ENCODE assay signal across 8 mouse cellular contexts in genomic region chr7:45870282-45871058, GRCm38 (mm10). TPM values are rescaled to one million over a fixed set of nuclear protein-coding genes. Genes with fewer than 3 reads are reported as not detected.
DNase-seq lines count a peak whose midpoint lies in the region; ATAC-seq and TF ChIP-seq lines count a peak whose summit lies in the region.

No protein-coding gene starts in this region.

- H3K4me1 ChIP-seq in thymus, adult 2 months (replicated peaks; ENCODE audit: control insufficient read depth, insufficient read depth, low read length) = peaks cover 27% of the 10 kb centered on the region
- peaks cover 44% of the 10 kb centered on the region for H3K4me1 ChIP-seq in intestine, embryonic 14.5 days (replicated peaks; ENCODE audit: control insufficient read depth, insufficient read depth, low read length)
- peaks cover 75% of the 10 kb centered on the region for H3K4me1 ChIP-seq in neural tube, embryonic 13.5 days (replicated peaks)

- no peaks in the 10 kb centered on the region for H3K36me3 ChIP-seq in thymus, adult 2 months (ENCODE audit: control insufficient read depth, insufficient read depth, low read length)
- H3K36me3 ChIP-seq in intestine, embryonic 14.5 days (ENCODE audit: control insufficient read depth, insufficient read depth, low read length) = peaks cover 9% of the 10 kb centered on the region
- H3K36me3 ChIP-seq in neural tube, embryonic 13.5 days = peaks cover 12% of the 10 kb centered on the region

- ATAC-seq in intestine, embryonic 14.5 days (replicated peaks; ENCODE audit: low FRiP score, low TSS enrichment, low read depth) = no peak
- ATAC-seq in neural tube, embryonic 13.5 days (ENCODE audit: low read depth) = peak; percentile 13; the same call in 1 of the 2 replicates

- H3K4me3 ChIP-seq in gastrocnemius, adult 2 months = no peak overlapping the region
- no peak overlapping the region for H3K4me3 ChIP-seq in thymus, adult 2 months (ENCODE audit: control insufficient read depth, insufficient read depth, low read length)
- peak overlapping the region; percentile 22 for H3K4me3 ChIP-seq in intestine, embryonic 14.5 days (ENCODE audit: low read depth, low read length)
- peak overlapping the region; percentile 44 for H3K4me3 ChIP-seq in neural tube, embryonic 13.5 days

- H3K27me3 ChIP-seq in thymus, adult 2 months (ENCODE audit: control insufficient read depth, insufficient read depth, low read length) = peaks cover 10% of the 10 kb centered on the region; the same call in 1 of the 2 replicates
- peaks cover 45% of the 10 kb centered on the region for H3K27me3 ChIP-seq in intestine, embryonic 14.5 days (replicated peaks; ENCODE audit: control insufficient read depth, insufficient read depth, low read length)
- peaks cover 40% of the 10 kb centered on the region for H3K27me3 ChIP-seq in neural tube, embryonic 13.5 days

- DNase-seq in gastrocnemius, adult 2 months = peak; percentile 30
- no peak for DNase-seq in gastrocnemius, postnatal 4 days (ENCODE audit: low spot score in 2 of 2)
- DNase-seq in thymus, adult 2 months = peak; percentile 13
- DNase-seq in thymus, postnatal 0 days (ENCODE audit: low spot score) = no peak
- DNase-seq in intestine, embryonic 14.5 days (ENCODE audit: low spot score) = no peak
- DNase-seq in left cerebral cortex, adult 8-10 months (ENCODE audit: low spot score in 2 of 2) = no peak
- DNase-seq in kidney, adult 9 months = no peak

- no peaks in the 10 kb centered on the region for H3K9me3 ChIP-seq in intestine, embryonic 14.5 days (ENCODE audit: control insufficient read depth, low read length)
- H3K9me3 ChIP-seq in neural tube, embryonic 13.5 days = no peaks in the 10 kb centered on the region

- intact Hi-C loops in gastrocnemius, adult 2 months (cut with DNase I) = no loop called here

- H3K4me2 ChIP-seq in intestine, embryonic 14.5 days (ENCODE audit: low read length) = peak overlapping the region; percentile 42
- H3K4me2 ChIP-seq in neural tube, embryonic 13.5 days = peak overlapping the region; percentile 64

- TF ChIP-seq POLR2A in thymus, adult 2 months (IDR thresholded peaks at IDR 0.05; ENCODE audit: control insufficient read depth, extremely low read depth, insufficient read depth, low read length, poor library complexity) = no peak

- H3K27ac ChIP-seq in gastrocnemius, adult 2 months = no peak overlapping the region
- no peak overlapping the region for H3K27ac ChIP-seq in thymus, adult 2 months (ENCODE audit: control insufficient read depth, insufficient read depth, low read length)
- H3K27ac ChIP-seq in intestine, embryonic 14.5 days (ENCODE audit: low read depth) = no peak overlapping the region
- peak overlapping the region; percentile 49 for H3K27ac ChIP-seq in neural tube, embryonic 13.5 days (replicated peaks)

- TF ChIP-seq CTCF in gastrocnemius, adult 2 months (IDR thresholded peaks at IDR 0.05) = no peak
- 0 out of 2 replicates have a peak, but pooled peaks have one; percentile 12 for TF ChIP-seq CTCF in thymus, adult 2 months (IDR thresholded peaks at IDR 0.05; ENCODE audit: borderline replicate concordance, control insufficient read depth, extremely low read depth, insufficient read depth, low read length, poor library complexity)

- peak overlapping the region; percentile 14 for H3K9ac ChIP-seq in intestine, embryonic 14.5 days (ENCODE audit: low read length)
- peak overlapping the region; percentile 87 for H3K9ac ChIP-seq in neural tube, embryonic 13.5 days

- 5% methylated on average over 30 of the region's 30 CpGs for WGBS in thymus, adult 2 months
- 3% methylated on average over 30 of the region's 30 CpGs for WGBS in intestine, embryonic 14.5 days
- under 1% methylated on average over 30 of the region's 30 CpGs for WGBS in neural tube, embryonic 13.5 days

RNA-seq across cellular contexts. Expression of gene Kdelr1, which starts 2.1 kb away (rescaled TPM):
- total RNA-seq in gastrocnemius, adult 2 months (2021) = 10 to 100 TPM; 63.2 to 65.6 TPM
- 100 to 1,000 TPM; 101 to 104 TPM for total RNA-seq in gastrocnemius, postnatal 4 days (2021)
- 199 and 226 TPM in 2 replicates for polyA plus RNA-seq in thymus, adult 2 months (2012; rRNA removed)
- polyA plus RNA-seq in thymus, postnatal 0 days (2015; fragmentation: Nextera tagmentation; extraction: Ambion mirVana) = 35.8 and 38.7 TPM in 2 replicates
- 120 and 124 TPM in 2 replicates for polyA plus RNA-seq in intestine, embryonic 14.5 days (2014; fragmentation: Nextera tagmentation; extraction: Ambion mirVana)
- polyA plus RNA-seq in neural tube, embryonic 13.5 days (2015; fragmentation: Nextera tagmentation; extraction: Ambion mirVana) = 41.9 and 44.6 TPM in 2 replicates
- 10 to 100 TPM; 67.2 to 79.8 (median 74.9) TPM for total RNA-seq in left cerebral cortex, adult 8-10 months (2022)

RNA-seq across cellular contexts. Expression of gene Grin2d, which starts 7.7 kb away (rescaled TPM):
- total RNA-seq in gastrocnemius, adult 2 months (2021) = under 1 TPM; 0.13 to 0.14 TPM
- total RNA-seq in gastrocnemius, postnatal 4 days (2021) = 1 to 10 TPM; 1.2 to 1.5 TPM
- 1.1 and 1.4 TPM in 2 replicates for polyA plus RNA-seq in thymus, adult 2 months (2012; rRNA removed)
- 0.13 and 0.23 TPM in 2 replicates for polyA plus RNA-seq in thymus, postnatal 0 days (2015; fragmentation: Nextera tagmentation; extraction: Ambion mirVana)
- polyA plus RNA-seq in intestine, embryonic 14.5 days (2014; fragmentation: Nextera tagmentation; extraction: Ambion mirVana) = 0.24 and 0.37 TPM in 2 replicates
- 1.6 and 2.1 TPM in 2 replicates for polyA plus RNA-seq in neural tube, embryonic 13.5 days (2015; fragmentation: Nextera tagmentation; extraction: Ambion mirVana)
- total RNA-seq in left cerebral cortex, adult 8-10 months (2022) = 10 to 100 TPM; 11.1 to 12.9 (median 11.8) TPM

RNA-seq across cellular contexts. Expression of gene Syngr4, which starts 26.0 kb away (rescaled TPM):
- total RNA-seq in gastrocnemius, adult 2 months (2021) = not detected
- total RNA-seq in gastrocnemius, postnatal 4 days (2021) = under 1 TPM; 0.39 to 0.75 TPM
- polyA plus RNA-seq in thymus, adult 2 months (2012; rRNA removed) = 2.7 and 2.9 TPM in 2 replicates
- 1.4 and 1.5 TPM in 2 replicates for polyA plus RNA-seq in thymus, postnatal 0 days (2015; fragmentation: Nextera tagmentation; extraction: Ambion mirVana)
- polyA plus RNA-seq in intestine, embryonic 14.5 days (2014; fragmentation: Nextera tagmentation; extraction: Ambion mirVana) = 0.99 and 1.0 TPM in 2 replicates
- polyA plus RNA-seq in neural tube, embryonic 13.5 days (2015; fragmentation: Nextera tagmentation; extraction: Ambion mirVana) = not detected in 2 replicates
- total RNA-seq in left cerebral cortex, adult 8-10 months (2022) = under 1 TPM in 1 of 4 experiments, not detected in 3; 0.98 TPM

RNA-seq across cellular contexts. Expression of gene Tmem143, which starts 26.3 kb away (rescaled TPM):
- total RNA-seq in gastrocnemius, adult 2 months (2021) = 10 to 100 TPM; 51.3 to 66.3 TPM
- 10 to 100 TPM; 31.4 to 33.7 TPM for total RNA-seq in gastrocnemius, postnatal 4 days (2021)
- 50.6 and 52.5 TPM in 2 replicates for polyA plus RNA-seq in thymus, adult 2 months (2012; rRNA removed)
- 4.3 and 4.6 TPM in 2 replicates for polyA plus RNA-seq in thymus, postnatal 0 days (2015; fragmentation: Nextera tagmentation; extraction: Ambion mirVana)
- polyA plus RNA-seq in intestine, embryonic 14.5 days (2014; fragmentation: Nextera tagmentation; extraction: Ambion mirVana) = 3.9 and 4.3 TPM in 2 replicates
- 4.7 and 5.1 TPM in 2 replicates for polyA plus RNA-seq in neural tube, embryonic 13.5 days (2015; fragmentation: Nextera tagmentation; extraction: Ambion mirVana)
- 10 to 100 TPM; 18.7 to 24.9 (median 22.7) TPM for total RNA-seq in left cerebral cortex, adult 8-10 months (2022)

RNA-seq across cellular contexts. Expression of gene Grwd1, which starts 39.7 kb away (rescaled TPM):
- total RNA-seq in gastrocnemius, adult 2 months (2021) = 10 to 100 TPM; 14.6 to 16.0 TPM
- total RNA-seq in gastrocnemius, postnatal 4 days (2021) = 10 to 100 TPM; 17.4 to 18.0 TPM
- 22.4 and 27.7 TPM in 2 replicates for polyA plus RNA-seq in thymus, adult 2 months (2012; rRNA removed)
- 48.7 and 50.8 TPM in 2 replicates for polyA plus RNA-seq in thymus, postnatal 0 days (2015; fragmentation: Nextera tagmentation; extraction: Ambion mirVana)
- polyA plus RNA-seq in intestine, embryonic 14.5 days (2014; fragmentation: Nextera tagmentation; extraction: Ambion mirVana) = 86.9 and 95.1 TPM in 2 replicates
- polyA plus RNA-seq in neural tube, embryonic 13.5 days (2015; fragmentation: Nextera tagmentation; extraction: Ambion mirVana) = 34.6 and 37.2 TPM in 2 replicates
- 10 to 100 TPM; 20.5 to 22.8 (median 21.6) TPM for total RNA-seq in left cerebral cortex, adult 8-10 months (2022)

Comparison
In these comparisons a context has a peak if more than half of its experiments do, and no peak if none do; other contexts are left out.
1. DNase-seq: peak in gastrocnemius, adult 2 months (single experiment) and thymus, adult 2 months (single experiment); none in gastrocnemius, postnatal 4 days (0 of 2), thymus, postnatal 0 days (single experiment), intestine, embryonic 14.5 days (single experiment), left cerebral cortex, adult 8-10 months (0 of 2) and kidney, adult 9 months (single experiment).
2. H3K4me3 ChIP-seq: peak in intestine, embryonic 14.5 days (single experiment) and neural tube, embryonic 13.5 days (single experiment); none in gastrocnemius, adult 2 months (single experiment) and thymus, adult 2 months (single experiment).